Mouse (Mus musculus) spleen, postnatal 14 days (tissue): Measurements from ENCODE around the gene Pth2.
"Not testable (repeated sequence)": the region's sequence is repeated elsewhere in the genome, so short reads cannot be mapped to it uniquely, and the experiment has no call there.

Experiments used
- DNase-seq, 2 experiments: peaks; one replicate each; pipeline ENCODE4 v3.0.0; 2021 to 2022; ENCODE audit warnings: low spot score in 2 of 2

Pth2 gene

DNA sequence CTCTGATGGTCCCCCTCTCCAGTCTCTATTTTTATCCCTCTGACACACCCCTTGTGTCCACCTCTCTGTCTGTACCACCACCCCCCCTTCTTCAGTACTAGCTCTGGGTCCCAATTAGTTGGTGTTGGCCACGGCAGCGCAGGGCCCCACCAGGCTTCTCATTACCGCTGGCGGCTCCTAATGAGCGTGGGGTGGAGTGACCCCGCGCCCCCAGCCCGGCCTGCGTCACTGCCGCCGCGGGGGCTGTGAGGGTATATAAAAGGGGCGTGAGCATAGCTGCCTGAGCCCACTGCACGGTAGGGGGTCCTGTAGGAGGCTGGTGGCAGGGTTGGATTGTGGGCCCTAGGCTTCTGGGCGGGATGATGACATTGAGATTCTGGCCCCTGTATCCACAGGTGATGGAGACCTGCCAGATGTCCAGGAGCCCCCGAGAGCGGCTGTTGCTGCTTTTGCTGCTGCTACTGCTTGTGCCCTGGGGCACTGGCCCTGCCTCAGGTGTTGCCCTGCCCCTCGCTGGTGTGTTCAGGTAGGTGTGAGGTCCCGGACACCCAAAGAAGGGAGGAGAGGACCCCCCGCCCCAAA is at the start of gene Pth2:
Pth2 (plus strand) TSS at position 100 of the 582 bp plus-strand sequence.
- DNase-seq: no peak

- no peak for DNase-seq
Observed at GRCm38 (mm10) chr7:45131850-45132249, 48.9 kb upstream of the Pth2 start.

- DNase-seq: no peak
Observed at GRCm38 (mm10) chr7:45133446-45134159, 47.2 kb upstream of the Pth2 start.

GRCm38 (mm10) chr7:45134544-45135026 is 46.2 kb upstream of the Pth2 start:
- peak in 1 of 2 experiments; percentile 46 for DNase-seq

DNA sequence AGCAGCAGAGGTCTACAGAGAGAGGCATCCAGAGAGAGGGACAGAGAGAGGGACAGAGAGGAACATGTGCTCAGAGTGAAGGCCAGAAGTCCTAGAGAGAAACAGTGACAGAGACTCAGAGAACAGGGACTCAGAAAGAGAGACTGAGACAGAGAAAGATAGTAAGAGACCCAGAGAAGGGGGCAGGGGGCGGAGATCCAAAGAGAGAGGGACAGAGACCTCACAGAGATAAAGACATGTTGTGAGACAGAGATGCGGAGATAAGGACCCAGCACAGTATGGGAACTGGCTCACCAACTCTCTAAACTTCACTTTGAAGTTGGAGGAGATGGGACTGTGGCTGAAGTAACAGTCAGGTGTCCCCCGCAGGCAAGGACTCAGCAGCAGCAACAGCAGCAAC is 45.4 kb upstream of the Pth2 start:
- no peak for DNase-seq

- DNase-seq: peak; percentile 85 to 90
Observed at GRCm38 (mm10) chr7:45135993-45136567, 44.7 kb upstream of the Pth2 start, which contains the start of the genes Gm45713 and Flt3l. TSS of gene Gm45713 (minus strand) at chr7:45136231. TSS of gene Flt3l (minus strand) at chr7:45136432.

GRCm38 (mm10) chr7:45137171-45138006 is 43.4 kb upstream of the Pth2 start:
- DNase-seq: no peak

DNA sequence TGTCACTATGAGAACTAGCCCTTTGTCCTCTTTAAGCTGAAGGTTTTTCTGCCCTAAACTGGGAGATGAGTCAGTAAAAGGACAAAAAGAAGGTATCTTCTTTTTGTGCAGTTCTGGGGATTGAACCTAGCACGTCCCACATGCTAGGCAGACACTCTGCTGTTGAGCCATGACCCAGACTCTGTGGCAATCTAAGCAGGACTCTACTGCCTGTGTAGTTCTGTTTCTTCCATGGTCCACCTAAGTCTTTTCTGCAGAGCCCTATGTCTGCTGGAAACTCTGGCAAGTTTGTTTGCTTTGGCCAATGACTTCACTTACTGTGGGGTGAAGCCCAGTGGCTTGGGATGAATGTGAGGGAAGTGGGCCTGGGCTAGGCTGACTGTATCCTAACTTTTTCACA is 42.4 kb upstream of the Pth2 start:
- no peak for DNase-seq

DNA sequence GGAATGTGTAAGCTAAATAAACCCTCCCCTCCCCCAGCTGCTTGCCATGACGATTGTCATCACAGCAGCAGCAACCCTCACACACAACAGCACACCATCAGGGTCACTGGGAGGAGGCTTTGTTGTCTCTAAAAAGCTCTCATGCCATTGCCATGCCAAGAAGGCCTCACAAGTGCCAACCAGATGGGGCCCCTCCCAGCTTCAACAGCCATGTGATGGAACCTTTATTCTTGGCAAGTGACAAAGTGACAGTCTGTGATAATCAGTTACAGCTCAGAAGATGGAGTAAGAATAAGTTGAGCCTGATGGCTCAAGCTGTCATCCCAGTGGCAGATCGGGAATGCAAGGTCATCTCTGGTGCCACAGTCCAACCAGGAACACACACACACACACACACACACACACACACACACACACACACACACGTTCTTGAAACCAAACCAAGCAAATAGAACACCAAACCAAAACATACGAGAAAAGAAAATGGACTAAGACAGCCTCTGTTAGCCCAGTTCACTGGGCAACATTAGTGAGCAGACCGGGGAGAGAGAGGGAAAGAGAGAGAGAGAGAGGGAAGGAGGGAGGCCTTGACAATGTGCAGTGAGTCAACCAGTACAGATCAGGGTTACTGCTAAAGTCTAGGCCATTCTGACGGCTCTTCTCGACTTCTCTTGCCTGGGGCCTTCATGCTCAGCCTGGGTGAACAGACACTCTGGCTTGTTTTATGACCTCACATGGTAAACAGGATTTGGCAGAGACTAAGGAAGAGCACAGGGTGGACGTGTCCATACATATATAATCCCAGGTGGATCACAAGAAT is 40.7 kb upstream of the Pth2 start:
- no peak for DNase-seq

- DNase-seq: no peak
Observed at GRCm38 (mm10) chr7:45141319-45141718, 39.5 kb upstream of the Pth2 start.

DNA sequence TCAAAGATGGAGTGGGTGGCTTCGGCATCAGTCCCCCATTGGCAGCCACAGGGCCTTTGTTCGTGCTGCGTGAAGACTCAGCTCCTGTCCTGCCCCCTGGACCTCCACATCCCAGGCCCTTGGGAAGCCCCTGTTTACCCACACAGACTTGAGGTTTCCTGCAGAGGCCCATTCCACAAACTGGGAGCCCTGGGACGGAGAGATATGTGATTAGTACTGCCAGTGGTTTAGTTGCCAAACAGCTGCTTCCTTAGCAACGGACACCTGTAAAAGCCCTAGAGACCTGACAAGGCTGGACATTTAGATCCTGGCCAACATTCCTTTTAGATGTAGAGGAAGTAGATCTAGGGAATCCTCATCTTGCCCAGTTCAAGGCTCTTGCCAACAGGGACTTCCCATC is 38.9 kb upstream of the Pth2 start:
- DNase-seq: no peak

DNA sequence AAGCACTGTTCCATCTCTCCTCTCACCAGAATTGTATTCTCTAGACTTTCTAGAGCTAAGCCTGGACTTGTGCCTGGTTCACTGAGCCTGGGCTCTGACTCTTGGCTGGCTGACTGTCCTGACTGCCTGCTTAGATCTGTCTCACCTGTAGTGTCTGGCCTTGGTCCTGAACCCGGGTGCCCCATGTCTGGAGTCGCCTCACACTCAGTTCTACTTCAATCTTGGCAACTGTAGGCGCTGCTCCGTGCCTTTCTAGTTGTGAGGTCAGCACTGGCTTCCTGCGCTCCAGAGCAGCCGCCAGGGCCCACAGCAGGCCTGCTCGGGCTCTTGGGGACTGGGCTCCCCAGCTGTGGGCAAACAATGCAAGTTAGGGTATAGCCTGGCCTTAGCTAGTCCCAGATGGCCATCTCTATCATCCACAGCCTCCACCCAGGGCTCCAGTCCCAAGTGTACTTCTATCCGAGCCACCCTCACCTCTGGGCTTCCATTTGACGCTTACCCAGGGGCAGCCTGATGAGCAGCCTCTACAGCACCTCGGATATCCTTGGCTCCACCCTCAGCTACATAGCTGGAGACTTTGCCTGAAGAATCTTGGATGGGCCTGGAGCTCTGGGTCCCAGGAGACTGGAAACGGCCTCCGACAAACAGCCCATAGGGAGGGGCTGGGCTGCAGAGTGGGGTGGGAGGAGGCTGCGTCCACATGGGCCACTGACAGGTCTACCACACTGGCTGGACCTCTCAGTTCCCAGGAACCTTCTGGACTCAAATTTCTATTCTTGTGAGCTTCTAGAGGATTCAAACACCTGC is 36.2 kb upstream of the Pth2 start:
- no peak for DNase-seq

GRCm38 (mm10) chr7:45145460-45145859 is 35.3 kb upstream of the Pth2 start:
- DNase-seq: no peak

- no peak for DNase-seq
Observed at GRCm38 (mm10) chr7:45147267-45147666, 33.5 kb upstream of the Pth2 start.

DNA sequence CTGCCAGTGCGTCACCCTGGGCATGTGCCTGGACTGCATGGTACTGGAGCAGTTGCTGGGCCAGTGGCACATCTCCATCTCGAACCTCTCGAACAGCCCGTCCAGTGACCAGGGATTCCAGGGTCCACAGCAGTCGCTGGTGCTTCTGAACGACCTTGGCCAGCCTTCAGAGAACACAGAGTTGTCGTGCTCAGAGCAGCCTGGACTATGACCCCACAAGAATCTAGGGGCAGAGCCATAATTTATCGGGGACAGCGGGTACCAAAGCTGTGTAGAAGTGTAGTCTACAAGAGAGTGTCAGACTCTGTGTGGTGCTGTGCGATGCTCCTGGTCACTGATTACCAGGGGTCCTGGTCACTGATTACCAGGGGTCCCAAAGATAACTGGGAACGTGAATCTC is 32.9 kb upstream of the Pth2 start:
- DNase-seq: no peak

GRCm38 (mm10) chr7:45148534-45149098 is 32.2 kb upstream of the Pth2 start:
- no peak for DNase-seq

DNA sequence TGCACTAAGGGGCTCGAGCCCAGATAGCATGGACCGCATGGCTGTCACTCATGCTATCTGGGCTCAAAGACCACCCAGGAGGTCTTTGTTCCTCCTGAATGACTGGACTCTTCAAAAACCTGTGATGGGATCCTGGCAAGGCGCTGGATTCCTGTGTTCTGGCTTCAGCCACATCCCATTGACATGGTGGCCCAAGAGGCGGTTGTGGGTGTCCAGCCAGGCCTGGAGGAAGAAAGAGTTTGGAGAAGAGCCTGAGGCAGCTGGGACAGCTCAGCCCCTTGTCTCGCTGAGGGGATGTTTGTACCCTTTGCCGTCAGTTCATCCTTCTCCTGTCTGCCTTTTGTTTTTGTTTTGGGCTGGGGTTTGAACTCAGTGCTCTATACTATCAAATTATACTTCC is 31.2 kb upstream of the Pth2 start:
- DNase-seq: no peak

GRCm38 (mm10) chr7:45150321-45150720 is 30.5 kb upstream of the Pth2 start:
- DNase-seq: no peak

DNA sequence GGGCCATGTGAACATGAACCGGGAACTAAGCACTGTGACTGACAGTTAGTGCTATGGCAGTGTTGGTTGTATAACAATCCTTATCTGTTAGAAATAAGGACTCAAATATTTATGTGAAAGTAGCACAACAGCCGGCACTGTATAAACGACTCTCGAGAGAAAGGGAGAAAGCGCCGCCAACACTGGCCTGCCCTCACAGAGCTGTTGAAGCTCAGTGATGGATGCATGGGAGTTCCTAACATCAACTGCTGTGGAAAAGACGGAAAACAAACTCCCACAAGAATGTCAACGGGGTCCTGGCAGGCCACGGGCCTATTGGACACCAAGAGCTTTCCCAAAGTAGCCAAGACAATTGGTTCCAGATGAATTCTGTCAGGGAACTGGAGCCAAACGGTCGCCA is 29.5 kb upstream of the Pth2 start:
- no peak for DNase-seq

DNA sequence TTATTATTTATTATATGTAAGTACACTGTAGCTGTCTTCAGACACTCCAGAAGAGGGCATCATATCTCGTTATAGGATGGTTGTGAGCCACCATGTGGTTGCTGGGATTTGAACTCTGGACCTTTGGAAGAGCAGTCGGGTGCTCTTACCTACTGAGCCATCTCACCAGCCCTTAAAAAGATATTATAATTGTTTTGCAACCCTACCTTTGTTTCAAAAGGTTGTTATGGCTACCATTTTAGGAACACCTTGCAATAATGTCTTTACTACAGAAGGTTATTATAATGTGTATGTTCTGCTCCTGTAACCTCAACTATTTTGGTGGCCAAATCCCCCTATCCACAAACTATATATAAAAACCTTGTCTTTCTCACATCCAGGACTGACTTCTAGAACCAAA is 27.7 kb upstream of the Pth2 start:
- not testable (repeated sequence) for DNase-seq
